Mouse (Mus musculus) myocyte (in vitro differentiated cells): ENCODE results near the gene Tac4. TPM values are rescaled to one million over a fixed set of nuclear protein-coding genes. Genes with fewer than 3 reads are reported as not detected.

Source experiments
- H3K27me3 ChIP-seq: one replicate; pipeline ENCODE4 v1.6.1; 2011; ENCODE audit not compliant: control insufficient read depth, insufficient read depth, insufficient read length
- H3K36me3 ChIP-seq: one replicate; pipeline ENCODE4 v1.6.1; 2011; ENCODE audit not compliant: control insufficient read depth, insufficient read depth
- H3K4me2 ChIP-seq: one replicate; pipeline ENCODE4 v1.6.1; 2011; ENCODE audit warnings: low read depth, control low read depth
- H3K4me3 ChIP-seq: one replicate; pipeline ENCODE4 v1.5.1; 2011; ENCODE audit warnings: mild to moderate bottlenecking, control low read depth, moderate library complexity
- H3K79me2 ChIP-seq: one replicate; pipeline ENCODE4 v1.6.1; 2011; ENCODE audit not compliant: control insufficient read depth, insufficient read depth
- H3ac ChIP-seq: one replicate; pipeline ENCODE4 v1.6.1; 2011; ENCODE audit not compliant: control insufficient read depth, insufficient read length
- CEBPB ChIP-seq: IDR thresholded peaks from 2 replicates; pipeline ENCODE4 v1.6.1; 2011; ENCODE audit warnings: mild to moderate bottlenecking, moderate library complexity; ENCODE audit not compliant: poor library complexity, insufficient read depth, severe bottlenecking
- E2F4 ChIP-seq: IDR thresholded peaks from one replicate; pipeline ENCODE4 v1.6.1; 2011; ENCODE audit warnings: mild to moderate bottlenecking, control low read depth, moderate library complexity; ENCODE audit not compliant: insufficient read depth
- MAX ChIP-seq: IDR thresholded peaks from one replicate; pipeline ENCODE4 v1.6.1; 2011; ENCODE audit warnings: low read depth, mild to moderate bottlenecking, control low read depth
- MYOD1 ChIP-seq, 3 experiments: IDR thresholded peaks; one replicate each; pipeline ENCODE4 v1.6.1; 2011; ENCODE audit warnings: control low read depth in 2 of 3, low read depth in 2 of 3, mild to moderate bottlenecking in 2 of 3, moderate library complexity in 1 of 3; ENCODE audit not compliant: insufficient read length in 2 of 3, control insufficient read depth in 1 of 3
- MYOG ChIP-seq, 3 experiments: IDR thresholded peaks; one replicate each; pipeline ENCODE4 v1.6.1; 2011; ENCODE audit warnings: control low read depth in 2 of 3, low read depth in 2 of 3, mild to moderate bottlenecking in 2 of 3; ENCODE audit not compliant: insufficient read length in 2 of 3, control insufficient read depth in 1 of 3, insufficient read depth in 1 of 3
- POLR2A ChIP-seq: IDR thresholded peaks from one replicate; pipeline ENCODE4 v1.6.1; 2011; ENCODE audit warnings: low read depth, mild to moderate bottlenecking, control low read depth, moderate library complexity; ENCODE audit not compliant: insufficient read length
- POLR2AphosphoS2 ChIP-seq: IDR thresholded peaks from one replicate; pipeline ENCODE4 v1.6.1; 2011; ENCODE audit warnings: low read depth, control low read depth; ENCODE audit not compliant: insufficient read length
- REST ChIP-seq: IDR thresholded peaks from one replicate; pipeline ENCODE4 v1.6.1; 2011; ENCODE audit warnings: mild to moderate bottlenecking, control low read depth, moderate library complexity; ENCODE audit not compliant: insufficient read depth, insufficient read length
- SRF ChIP-seq: IDR thresholded peaks from one replicate; pipeline ENCODE4 v1.6.1; 2011; ENCODE audit warnings: low read depth; ENCODE audit not compliant: control insufficient read depth, insufficient read length
- TCF12 ChIP-seq: IDR thresholded peaks from one replicate; pipeline ENCODE4 v1.6.1; 2011; ENCODE audit warnings: mild to moderate bottlenecking, control low read depth; ENCODE audit not compliant: poor library complexity, insufficient read depth, severe bottlenecking
- TCF3 ChIP-seq: IDR thresholded peaks from one replicate; pipeline ENCODE4 v1.6.1; 2011; ENCODE audit warnings: low read depth, control low read depth; ENCODE audit not compliant: insufficient read length
- USF1 ChIP-seq: IDR thresholded peaks from one replicate; pipeline ENCODE4 v1.6.1; 2011; ENCODE audit warnings: low read depth, mild to moderate bottlenecking, control low read depth, moderate library complexity
- polyA plus RNA-seq: library from polyadenylated mRNA; unstranded; fragments of >200 nt; fragmentation: generic; extraction: Trizol; gene quantifications from one replicate; pipeline ENCODE4 v1.2.1, GENCODE M21; 2012; ENCODE audit warnings: missing spikeins

Tac4 gene
- polyA plus RNA-seq, 1 experiment: 8.3 TPM

- Histone ChIP-seq H3K27me3 (no peaks in the 10 kb centered on the region), H3ac (no peak overlapping the region), H3K4me3 (no peak overlapping the region), H3K79me2 (no peaks in the 10 kb centered on the region), H3K36me3 (peaks cover 4% of the 10 kb centered on the region), H3K4me2 (no peak overlapping the region)
- TF ChIP-seq CEBPB: no peak
- TF ChIP-seq REST: no peak
- no peak for TF ChIP-seq POLR2A
These were observed 3.2 kb downstream of the Tac4 start for GRCm38 (mm10) chr11:95264455-95265013.

GRCm38 (mm10) chr11:95266540-95267245, 5.4 kb downstream of the Tac4 start:
- no peak overlapping the region for H3ac ChIP-seq
- H3K79me2 ChIP-seq: no peaks in the 10 kb centered on the region
- H3K27me3 ChIP-seq: no peaks in the 10 kb centered on the region
- peaks cover 4% of the 10 kb centered on the region for H3K36me3 ChIP-seq
- H3K4me3 ChIP-seq: no peak overlapping the region
- H3K4me2 ChIP-seq: no peak overlapping the region
- TF ChIP-seq POLR2AphosphoS2 (peak; percentile 70), MAX (no peak)

GRCm38 (mm10) chr11:95273661-95274060, 12.3 kb downstream of the Tac4 start:
- Histone ChIP-seq H3K36me3 (peaks cover 47% of the 10 kb centered on the region), H3K79me2 (no peaks in the 10 kb centered on the region), H3ac (no peak overlapping the region), H3K4me3 (no peak overlapping the region), H3K4me2 (no peak overlapping the region), H3K27me3 (no peaks in the 10 kb centered on the region)
- TF ChIP-seq REST: no peak
- TF ChIP-seq MYOG (IDR thresholded peaks at IDR 0.05; ENCODE audit: control insufficient read depth in 1 of 3, insufficient read depth in 1 of 3, insufficient read length in 2 of 3, low read depth in 2 of 3): no peak
- TF ChIP-seq MAX: no peak
- TF ChIP-seq SRF: no peak

- no peaks in the 10 kb centered on the region for H3K27me3 ChIP-seq
- no peak overlapping the region for H3K4me3 ChIP-seq
- no peaks in the 10 kb centered on the region for H3K79me2 ChIP-seq
- H3K36me3 ChIP-seq: peaks cover 57% of the 10 kb centered on the region
- TF ChIP-seq POLR2A (no peak), REST (no peak), MAX (no peak), TCF12 (no peak), SRF (no peak), POLR2AphosphoS2 (no peak), USF1 (no peak), MYOG (IDR thresholded peaks at IDR 0.05; ENCODE audit: control insufficient read depth in 1 of 3, insufficient read depth in 1 of 3, insufficient read length in 2 of 3, low read depth in 2 of 3) (no peak), TCF3 (no peak), E2F4 (no peak), MYOD1 (IDR thresholded peaks at IDR 0.05; ENCODE audit: control insufficient read depth in 1 of 3, insufficient read length in 2 of 3, low read depth in 2 of 3) (no peak), CEBPB (no peak)
- no peak overlapping the region for H3K4me2 ChIP-seq
- no peak overlapping the region for H3ac ChIP-seq
These were observed 13.3 kb downstream of the Tac4 start for GRCm38 (mm10) chr11:95274613-95275012.

- Histone ChIP-seq H3K4me2 (no peak overlapping the region), H3K4me3 (no peak overlapping the region), H3ac (no peak overlapping the region), H3K36me3 (peaks cover 71% of the 10 kb centered on the region), H3K27me3 (no peaks in the 10 kb centered on the region), H3K79me2 (no peaks in the 10 kb centered on the region)
- TF ChIP-seq POLR2AphosphoS2 (no peak), CEBPB (no peak), POLR2A (no peak), REST (no peak), MYOG (IDR thresholded peaks at IDR 0.05; ENCODE audit: control insufficient read depth in 1 of 3, insufficient read depth in 1 of 3, insufficient read length in 2 of 3, low read depth in 2 of 3) (no peak), TCF3 (no peak), USF1 (no peak), TCF12 (no peak), E2F4 (no peak), MAX (no peak), SRF (no peak), MYOD1 (IDR thresholded peaks at IDR 0.05; ENCODE audit: control insufficient read depth in 1 of 3, insufficient read length in 2 of 3, low read depth in 2 of 3) (no peak)
These were observed 14.7 kb downstream of the Tac4 start for GRCm38 (mm10) chr11:95276056-95276455.
